Mouse (Mus musculus) left cerebral cortex, adult 18-20 months (tissue): Measurements from ENCODE around the gene Cdk19. TPM values are rescaled to one million over a fixed set of nuclear protein-coding genes. Genes with fewer than 3 reads are reported as not detected.
"Not testable (repeated sequence)": the region's sequence is repeated elsewhere in the genome, so short reads cannot be mapped to it uniquely, and the experiment has no call there.

Experiments
- DNase-seq, 2 experiments: peaks; one replicate each; pipeline ENCODE4 v3.0.0; 2021 to 2022; ENCODE audit warnings: low spot score in 2 of 2, mixed read lengths in 1 of 2
- total RNA-seq, 2 experiments: library from RNA; stranded (reverse); gene quantifications; 2 replicates each; pipeline ENCODE4 v1.2.3; 2021

Cdk19 gene
- total RNA-seq, 2 experiments from 2014 or later, result 47.5 to 49.0 TPM

- DNase-seq, result no peak
Observed at GRCm38 (mm10) chr10:40385397-40385796, 46.0 kb downstream of the Cdk19 start.

- no peak for DNase-seq
Observed at GRCm38 (mm10) chr10:40386126-40386525, 46.8 kb downstream of the Cdk19 start.

- DNase-seq, result no peak
Observed at GRCm38 (mm10) chr10:40393447-40394143, 54.2 kb downstream of the Cdk19 start.

GRCm38 (mm10) chr10:40398842-40399241 lies 59.5 kb downstream of the Cdk19 start:
- no peak for DNase-seq

- DNase-seq, result no peak
Observed at GRCm38 (mm10) chr10:40399328-40399727, 60.0 kb downstream of the Cdk19 start.

- DNase-seq, result no peak
Observed at GRCm38 (mm10) chr10:40400293-40400692, 60.9 kb downstream of the Cdk19 start.

- no peak for DNase-seq
Observed at GRCm38 (mm10) chr10:40406655-40407054, 67.3 kb downstream of the Cdk19 start.

- DNase-seq, result no peak
Observed at GRCm38 (mm10) chr10:40409336-40409735, 70.0 kb downstream of the Cdk19 start.

GRCm38 (mm10) chr10:40411370-40411769 lies 72.0 kb downstream of the Cdk19 start:
- DNase-seq, result no peak

GRCm38 (mm10) chr10:40416944-40417343 lies 77.6 kb downstream of the Cdk19 start:
- DNase-seq, result peak; percentile 74 to 77

GRCm38 (mm10) chr10:40419841-40420240 lies 80.5 kb downstream of the Cdk19 start:
- no peak for DNase-seq

- no peak for DNase-seq
Observed at GRCm38 (mm10) chr10:40420703-40421102, 81.3 kb downstream of the Cdk19 start.

- DNase-seq, result no peak
Observed at GRCm38 (mm10) chr10:40421724-40422123, 82.4 kb downstream of the Cdk19 start.

GRCm38 (mm10) chr10:40422696-40423095 lies 83.3 kb downstream of the Cdk19 start:
- no peak for DNase-seq

- not testable (repeated sequence) for DNase-seq
Observed at GRCm38 (mm10) chr10:40424428-40424827, 85.1 kb downstream of the Cdk19 start.

GRCm38 (mm10) chr10:40425243-40426095 lies 86.1 kb downstream of the Cdk19 start:
- no peak for DNase-seq

GRCm38 (mm10) chr10:40426096-40426450 lies 86.7 kb downstream of the Cdk19 start:
- no peak for DNase-seq

GRCm38 (mm10) chr10:40428633-40429032 lies 89.3 kb downstream of the Cdk19 start:
- DNase-seq, result no peak

- no peak for DNase-seq
Observed at GRCm38 (mm10) chr10:40429081-40429480, 89.7 kb downstream of the Cdk19 start.

GRCm38 (mm10) chr10:40430209-40430608 lies 90.8 kb downstream of the Cdk19 start:
- DNase-seq, result no peak

GRCm38 (mm10) chr10:40431957-40432356 lies 92.6 kb downstream of the Cdk19 start:
- no peak for DNase-seq

GRCm38 (mm10) chr10:40432375-40432774 lies 93.0 kb downstream of the Cdk19 start:
- no peak for DNase-seq
